Mouse (Mus musculus) thymus, postnatal 0 days (tissue): Measurements from ENCODE around the gene Chl1. TPM values are rescaled to one million over a fixed set of nuclear protein-coding genes. Genes with fewer than 3 reads are reported as not detected.
A peak's percentile ranks its signal among the peaks of the same experiment; 100 is the strongest.

Source experiments
- DNase-seq: peaks from one replicate; pipeline ENCODE4 v3.0.0-alpha.2; 2015; ENCODE audit warnings: low spot score
- polyA plus RNA-seq: library from polyadenylated mRNA; unstranded; fragments of >200 nt; fragmentation: Nextera tagmentation; extraction: Ambion mirVana; gene quantifications from 2 replicates; pipeline ENCODE4 v1.2.1, GENCODE M21; 2015

The Chl1 gene
- polyA plus RNA-seq, 1 experiment from 2014 or later: 2.3 TPM

GRCm38 (mm10) chr6:103665206-103665605, 154.8 kb downstream of the Chl1 start:
- DNase-seq: no peak

DNA sequence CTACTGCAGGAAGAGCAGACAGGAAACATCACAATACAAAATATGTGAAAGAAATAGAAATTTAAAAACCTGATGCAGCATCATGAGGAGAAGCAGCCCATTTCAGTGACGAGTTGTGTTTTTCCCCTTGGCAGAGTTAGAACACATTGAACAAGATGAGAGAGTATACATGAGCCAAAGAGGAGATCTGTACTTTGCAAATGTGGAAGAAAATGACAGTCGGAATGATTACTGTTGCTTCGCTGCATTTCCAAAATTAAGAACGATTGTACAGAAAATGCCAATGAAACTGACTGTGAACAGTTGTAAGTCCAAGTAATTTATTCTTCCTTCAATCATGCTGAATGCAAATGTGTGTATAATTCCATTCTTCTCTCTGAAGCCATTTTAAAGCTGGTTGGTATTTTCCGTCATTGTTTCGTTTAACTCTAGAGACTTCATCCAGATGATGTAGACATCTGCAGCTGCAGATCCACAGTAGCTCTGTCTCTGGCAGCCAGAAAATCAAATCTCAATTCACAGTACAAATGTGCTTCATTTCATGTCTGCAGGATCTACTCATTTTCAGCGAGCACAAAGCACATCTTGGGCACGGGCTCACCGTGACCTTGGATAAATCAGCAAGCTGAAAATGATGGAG, 155.4 kb downstream of the Chl1 start:
- no peak for DNase-seq

DNA sequence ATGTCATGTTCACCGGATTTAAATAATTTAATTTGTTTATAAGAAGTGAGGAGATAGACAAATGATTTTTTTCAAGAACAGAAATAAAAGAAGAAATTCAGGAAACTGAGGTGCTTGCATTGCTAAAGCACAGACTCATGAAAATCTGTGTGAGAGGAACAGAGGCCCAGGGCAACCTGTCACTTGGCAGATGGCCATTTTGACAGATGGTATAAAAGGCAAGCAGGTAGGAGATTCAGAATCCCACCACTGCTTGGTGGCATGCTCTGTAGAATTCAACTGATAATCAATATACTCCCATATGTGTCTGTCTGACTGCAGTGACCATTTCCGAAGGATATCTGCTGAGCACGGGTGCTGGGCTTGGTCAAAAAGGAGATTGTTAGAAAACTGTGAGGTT, 162.7 kb downstream of the Chl1 start:
- no peak for DNase-seq

- DNase-seq: no peak
Observed at GRCm38 (mm10) chr6:103674332-103674731, 163.9 kb downstream of the Chl1 start.

DNA sequence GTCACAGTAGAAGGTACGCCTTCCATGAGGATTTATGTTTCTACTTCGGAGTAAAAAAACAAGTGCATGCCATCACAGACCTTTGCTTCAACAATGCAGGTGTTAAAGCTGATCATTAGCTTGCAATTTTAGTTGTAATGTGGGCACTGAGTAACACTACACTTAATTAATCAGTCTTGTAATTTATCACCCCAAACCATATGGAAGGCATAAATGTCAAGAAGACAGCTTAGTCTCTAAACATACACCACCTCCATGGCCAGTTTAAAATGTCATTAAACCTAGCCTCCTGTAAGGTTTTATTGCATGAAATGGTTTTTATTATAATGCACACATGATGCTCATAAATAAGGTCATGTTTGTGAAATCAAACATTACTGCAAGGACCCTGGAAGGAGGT, 164.8 kb downstream of the Chl1 start:
- no peak for DNase-seq

DNA sequence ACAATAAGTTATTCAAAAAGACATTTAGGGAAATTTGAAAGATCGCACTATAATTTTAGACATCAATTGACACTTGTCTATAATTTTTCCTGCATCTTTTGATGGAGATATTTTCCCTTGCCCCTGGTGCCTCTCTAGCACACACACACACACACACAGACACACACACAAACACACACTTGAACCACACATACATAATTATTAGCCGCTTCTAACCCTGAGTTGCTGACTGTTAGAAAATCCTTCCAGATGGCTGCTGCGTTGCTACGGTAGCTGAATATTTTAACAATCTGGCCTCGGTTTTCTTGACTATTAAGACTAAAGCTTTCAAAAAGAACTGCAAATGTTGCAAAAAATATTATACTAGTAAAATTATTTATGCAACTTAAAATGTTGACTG, 166.3 kb downstream of the Chl1 start:
- no peak for DNase-seq

DNA sequence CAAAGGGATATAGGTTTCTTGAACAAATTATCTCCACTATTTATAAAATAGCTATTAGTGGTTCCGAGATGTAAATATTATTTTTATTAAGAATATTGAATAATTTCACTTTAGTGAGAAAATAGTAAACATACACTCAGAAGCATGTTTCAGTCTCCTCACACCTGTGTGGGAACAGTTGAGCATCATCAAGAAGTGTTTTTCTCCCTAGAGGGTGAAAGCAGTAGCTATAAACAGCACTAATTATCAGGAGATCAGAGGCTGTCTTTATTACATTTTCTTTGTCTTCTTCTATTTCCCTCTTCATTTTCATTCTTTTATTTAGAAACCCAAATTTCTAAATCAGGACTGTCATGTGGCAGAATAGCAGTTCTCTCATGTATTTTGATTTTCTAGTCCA, 166.7 kb downstream of the Chl1 start:
- DNase-seq: no peak

DNA sequence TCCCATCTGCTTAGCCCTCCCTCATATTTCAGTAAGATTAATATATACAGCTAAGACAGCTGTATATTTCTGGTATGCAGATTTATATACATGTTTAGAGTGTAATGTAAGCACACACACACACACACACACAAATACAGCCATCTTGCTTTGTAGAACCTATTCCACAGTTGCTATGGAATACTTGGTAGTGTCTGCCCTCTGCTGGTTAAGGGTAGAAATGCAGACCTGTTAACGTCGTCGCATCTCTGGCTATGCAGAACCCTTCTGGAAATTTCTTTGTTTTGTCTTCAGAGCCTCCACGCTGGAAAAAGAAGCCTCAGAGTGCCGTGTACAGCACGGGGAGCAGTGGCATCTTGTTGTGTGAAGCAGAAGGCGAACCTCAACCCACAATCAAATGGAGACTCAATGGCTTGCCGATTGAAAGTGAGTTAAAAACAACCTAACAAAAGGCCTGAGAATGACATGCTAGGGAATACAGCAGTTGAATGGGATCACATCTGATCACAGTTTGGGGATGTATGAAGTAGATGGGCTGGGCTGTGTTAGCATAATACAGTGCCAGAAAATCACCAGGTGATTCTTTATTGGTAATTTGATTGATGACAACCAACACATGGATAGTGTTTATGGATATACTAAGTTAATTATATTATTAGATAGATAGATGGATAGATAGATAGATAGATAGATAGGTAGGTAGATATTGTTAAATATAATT, 172.6 kb downstream of the Chl1 start:
- peak; percentile 72 for DNase-seq

DNA sequence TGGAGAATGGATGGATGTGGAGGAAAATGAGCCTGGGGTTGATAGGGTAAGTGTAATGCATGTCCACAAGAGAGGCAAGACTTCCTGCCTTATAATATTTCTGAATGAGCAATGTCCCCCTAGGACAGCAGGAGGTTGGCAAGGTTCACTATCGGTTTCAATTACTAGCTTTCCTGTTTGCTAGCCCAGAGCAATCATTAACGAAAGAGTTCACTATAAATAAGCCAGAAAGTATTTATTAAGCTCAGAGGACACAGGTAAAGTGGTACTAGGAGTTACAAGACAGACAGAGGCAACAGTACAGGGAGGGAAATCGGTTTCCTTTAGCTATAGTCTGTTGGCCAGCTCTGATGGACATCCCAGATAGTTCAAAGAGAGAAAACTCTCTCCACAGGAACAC, 182.1 kb downstream of the Chl1 start:
- no peak for DNase-seq

DNA sequence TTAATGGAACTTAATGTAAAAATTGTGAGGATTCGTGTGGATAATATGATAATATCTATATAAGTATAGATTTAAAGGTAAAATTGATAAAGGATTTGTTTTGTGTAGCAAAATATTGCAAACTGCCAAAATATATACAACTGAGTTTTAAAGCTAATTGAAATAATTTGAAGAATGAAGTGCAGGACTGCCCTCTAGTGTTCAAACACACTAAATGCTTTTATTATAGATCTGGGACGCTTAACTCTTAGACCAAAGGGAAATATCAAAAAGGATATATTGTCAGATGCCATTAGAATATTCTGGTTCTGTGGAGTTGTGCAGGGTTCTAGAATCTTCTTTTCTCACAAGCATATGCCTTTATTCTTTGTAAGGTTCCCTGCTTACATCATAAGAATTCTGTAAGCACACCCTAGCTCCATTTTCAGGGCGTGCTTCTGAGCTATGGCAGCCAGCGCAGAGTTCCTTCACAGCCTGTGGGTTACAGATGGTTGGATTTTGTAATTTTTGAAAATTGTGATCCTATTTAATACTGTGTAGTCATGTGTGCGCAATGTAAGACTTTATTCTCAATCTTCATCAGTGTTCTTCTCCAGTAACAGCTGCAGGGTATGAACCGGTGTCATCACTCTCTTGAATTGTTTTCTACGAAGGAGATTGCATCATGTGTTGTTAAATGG, 187.1 kb downstream of the Chl1 start:
- DNase-seq: peak; percentile 39

GRCm38 (mm10) chr6:103699482-103699881, 189.1 kb downstream of the Chl1 start:
- DNase-seq: no peak

DNA sequence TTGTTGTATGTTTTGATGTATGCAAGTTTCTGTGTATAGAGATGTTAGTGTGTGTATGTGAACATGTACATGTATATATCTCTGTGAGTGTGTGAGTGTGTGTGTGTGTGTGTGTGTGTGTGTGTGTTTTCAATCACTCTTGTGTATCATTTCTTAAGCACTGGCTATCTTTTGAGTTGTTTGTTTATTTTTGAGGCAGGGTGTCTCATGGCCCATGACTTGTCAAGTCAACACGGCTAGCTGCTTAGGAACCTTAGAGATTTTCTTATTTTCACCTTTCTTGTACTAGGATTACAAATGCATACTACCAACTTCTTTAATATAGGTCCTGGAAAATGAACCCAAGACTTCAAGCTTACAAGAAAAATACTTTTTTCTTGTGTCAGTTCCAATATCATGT, 189.5 kb downstream of the Chl1 start:
- no peak for DNase-seq

DNA sequence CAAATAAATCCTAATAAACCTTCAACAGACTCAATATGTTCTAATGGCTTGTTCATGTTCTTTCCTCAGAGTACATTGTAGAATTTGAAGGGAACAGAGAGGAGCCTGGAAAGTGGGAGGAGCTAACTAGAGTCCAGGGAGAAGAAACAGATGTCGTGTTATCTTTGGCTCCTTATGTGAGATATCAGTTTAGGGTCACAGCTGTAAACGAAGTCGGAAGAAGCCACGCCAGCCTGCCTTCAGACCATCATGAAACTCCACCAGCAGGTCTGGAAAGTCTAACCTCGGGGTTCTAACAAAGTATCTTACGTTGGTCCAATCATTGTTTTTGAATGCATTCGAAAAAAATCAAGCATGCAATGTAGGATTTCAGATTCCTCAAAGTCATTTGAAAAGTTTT, 189.9 kb downstream of the Chl1 start:
- no peak for DNase-seq

DNA sequence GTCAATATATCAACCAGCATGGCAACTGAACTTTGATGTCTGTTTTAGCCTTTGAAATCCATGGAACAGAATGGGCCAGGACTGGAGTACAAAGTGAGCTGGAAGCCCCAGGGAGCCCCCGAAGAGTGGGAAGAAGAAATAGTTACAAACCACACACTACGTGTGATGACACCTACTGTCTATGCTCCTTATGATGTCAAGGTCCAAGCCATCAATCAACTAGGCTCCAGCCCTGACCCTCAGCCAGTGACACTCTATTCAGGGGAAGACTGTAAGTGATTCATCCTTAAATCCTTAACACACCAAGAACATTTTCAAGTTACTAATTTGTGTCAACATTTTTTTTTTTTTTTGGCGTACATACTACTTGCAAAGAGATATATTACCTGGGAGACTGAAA, 196.0 kb downstream of the Chl1 start:
- no peak for DNase-seq

- DNase-seq: no peak
Observed at GRCm38 (mm10) chr6:103739291-103739690, 228.9 kb downstream of the Chl1 start.

- no peak for DNase-seq
Observed at GRCm38 (mm10) chr6:103742784-103743183, 232.4 kb downstream of the Chl1 start.

- peak; percentile 12 for DNase-seq
Observed at GRCm38 (mm10) chr6:103746103-103746502, 235.7 kb downstream of the Chl1 start.

GRCm38 (mm10) chr6:103749122-103749773, 238.9 kb downstream of the Chl1 start:
- no peak for DNase-seq

DNA sequence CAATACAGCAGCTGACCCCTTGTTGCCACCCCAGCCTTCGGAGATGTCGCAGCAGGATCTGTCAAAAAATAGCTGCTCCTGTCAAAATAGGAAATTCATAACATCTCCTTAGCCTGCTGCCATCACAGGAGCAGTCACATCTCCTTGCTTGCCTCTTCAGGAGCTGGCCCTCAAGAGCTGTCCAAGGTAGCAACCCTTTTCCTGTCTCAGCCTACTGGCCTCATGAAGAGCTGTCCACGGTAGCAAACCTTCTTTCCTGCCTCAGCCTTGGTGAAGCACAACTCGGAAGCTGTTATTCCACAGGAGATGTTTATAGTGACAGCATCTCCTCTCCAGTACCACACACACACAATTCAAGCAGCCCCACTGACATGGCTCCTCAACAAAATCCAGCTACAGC, 243.5 kb downstream of the Chl1 start:
- no peak for DNase-seq

DNA sequence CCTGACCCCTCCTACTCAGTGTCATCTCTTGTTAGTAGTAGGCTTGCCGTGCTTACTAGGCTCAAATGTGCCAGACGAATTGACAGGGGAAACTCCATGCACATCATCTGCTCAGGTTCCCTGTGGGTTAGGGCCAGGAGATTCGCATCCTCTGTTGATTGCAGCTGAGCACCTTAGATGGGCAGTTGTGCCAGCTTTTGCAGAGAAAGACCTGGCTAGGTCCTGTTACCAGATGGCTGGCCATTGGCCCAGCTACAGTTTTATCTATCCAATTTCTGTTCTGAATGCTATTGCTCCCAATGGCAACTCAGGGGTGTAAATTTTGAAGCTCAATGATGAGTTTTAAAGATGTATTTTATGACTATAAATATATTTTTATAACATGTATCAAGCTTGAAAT, 256.4 kb downstream of the Chl1 start:
- DNase-seq: no peak

GRCm38 (mm10) chr6:103781058-103781457, 270.7 kb downstream of the Chl1 start:
- DNase-seq: no peak

- DNase-seq: no peak
Observed at GRCm38 (mm10) chr6:103791077-103791632, 280.8 kb downstream of the Chl1 start.
